Comparison of ENCODE assay signal across 12 mouse cellular contexts in genomic region chr14:73239857-73240256, GRCm38 (mm10). TPM values are rescaled to one million over a fixed set of nuclear protein-coding genes. Genes with fewer than 3 reads are reported as not detected.
A peak's percentile ranks its signal among the peaks of the same experiment; 100 is the strongest.
DNase-seq lines count a peak whose midpoint lies in the region; ATAC-seq lines count a peak whose summit lies in the region.
"Had no signal": no experiment of that assay in that cellular context is flagged by ENCODE, and none has a peak within 500 bp of the region (broad histone marks: within the 10 kb centered on the region; RNA-seq: fewer than 3 reads in every experiment).

No protein-coding gene starts in this region.

- H3K27ac ChIP-seq in hindbrain, embryonic 12.5 days, result no peak overlapping the region
- H3K27ac ChIP-seq in hindbrain, embryonic 11.5 days (ENCODE audit: low read depth, low read length), result no peak overlapping the region
- peak overlapping the region; percentile 94 for H3K27ac ChIP-seq in midbrain, embryonic 10.5 days (replicated peaks)
- no peak overlapping the region for H3K27ac ChIP-seq in midbrain, embryonic 15.5 days
- H3K27ac ChIP-seq in limb, embryonic 10.5 days, result peak overlapping the region; percentile 96

- 46% methylated on average over 3 of the region's 3 CpGs for WGBS in hindbrain, embryonic 12.5 days
- 57% methylated on average over 3 of the region's 3 CpGs for WGBS in hindbrain, embryonic 11.5 days
- WGBS in midbrain, embryonic 10.5 days, result 60% methylated on average over 3 of the region's 3 CpGs
- WGBS in midbrain, embryonic 15.5 days, result 53% methylated on average over 3 of the region's 3 CpGs
- 61% methylated on average over 3 of the region's 3 CpGs for WGBS in limb, embryonic 10.5 days

- no peaks in the 10 kb centered on the region for H3K27me3 ChIP-seq in hindbrain, embryonic 12.5 days
- H3K27me3 ChIP-seq in hindbrain, embryonic 11.5 days (ENCODE audit: control insufficient read depth, insufficient read depth, low read length), result no peaks in the 10 kb centered on the region
- H3K27me3 ChIP-seq in midbrain, embryonic 10.5 days (ENCODE audit: low read depth, poor library complexity, severe bottlenecking), result no peaks in the 10 kb centered on the region
- no peaks in the 10 kb centered on the region for H3K27me3 ChIP-seq in midbrain, embryonic 15.5 days (replicated peaks)
- no peaks in the 10 kb centered on the region for H3K27me3 ChIP-seq in limb, embryonic 10.5 days (ENCODE audit: low read depth, poor library complexity, severe bottlenecking)
- H3K27me3 ChIP-seq: liver, embryonic 15.5 days; Patski had no signal

- peaks cover 3% of the 10 kb centered on the region; the same call in 1 of the 2 replicates for H3K4me1 ChIP-seq in hindbrain, embryonic 12.5 days
- H3K4me1 ChIP-seq in hindbrain, embryonic 11.5 days (replicated peaks; ENCODE audit: control insufficient read depth, insufficient read depth, low read length), result no peaks in the 10 kb centered on the region
- H3K4me1 ChIP-seq in midbrain, embryonic 10.5 days, result peaks cover 20% of the 10 kb centered on the region
- peaks cover 14% of the 10 kb centered on the region; the same call in 1 of the 2 replicates for H3K4me1 ChIP-seq in midbrain, embryonic 15.5 days
- H3K4me1 ChIP-seq in limb, embryonic 10.5 days, result peaks cover 20% of the 10 kb centered on the region

- H3K9ac ChIP-seq in hindbrain, embryonic 12.5 days, result no peak overlapping the region
- H3K9ac ChIP-seq in hindbrain, embryonic 11.5 days (ENCODE audit: low read depth, low read length), result no peak overlapping the region
- H3K9ac ChIP-seq in midbrain, embryonic 15.5 days, result no peak overlapping the region

- DNase-seq in embryo, embryonic 10.5 days (ENCODE audit: low spot score), result peak; percentile 31
- no peak for DNase-seq in embryo, embryonic 10 days (ENCODE audit: low spot score)
- no peak for DNase-seq in hindbrain, embryonic 11.5 days (ENCODE audit: low spot score)
- DNase-seq in midbrain, embryonic 10.5 days (ENCODE audit: low spot score), result no peak
- no peak for DNase-seq in limb, embryonic 10.5 days (ENCODE audit: low spot score)
- DNase-seq in urinary bladder, adult 18-20 months (ENCODE audit: low spot score in 2 of 2), result no peak
- DNase-seq: cerebellum, adult 11 months; gastrocnemius, postnatal 25 days had no signal

- H3K4me3 ChIP-seq in hindbrain, embryonic 12.5 days, result no peak overlapping the region
- H3K4me3 ChIP-seq in hindbrain, embryonic 11.5 days (ENCODE audit: low read depth, low read length), result no peak overlapping the region; the same call in 1 of the 2 replicates
- H3K4me3 ChIP-seq in midbrain, embryonic 10.5 days, result peak overlapping the region; percentile 66
- H3K4me3 ChIP-seq in midbrain, embryonic 15.5 days, result no peak overlapping the region
- peak overlapping the region; percentile 66 for H3K4me3 ChIP-seq in limb, embryonic 10.5 days

- no peaks in the 10 kb centered on the region for H3K9me3 ChIP-seq in hindbrain, embryonic 12.5 days (replicated peaks)
- H3K9me3 ChIP-seq in hindbrain, embryonic 11.5 days (ENCODE audit: control insufficient read depth, low read length), result no peaks in the 10 kb centered on the region
- H3K9me3 ChIP-seq in midbrain, embryonic 10.5 days (replicated peaks), result no peaks in the 10 kb centered on the region
- no peaks in the 10 kb centered on the region for H3K9me3 ChIP-seq in midbrain, embryonic 15.5 days
- no peaks in the 10 kb centered on the region for H3K9me3 ChIP-seq in limb, embryonic 10.5 days (replicated peaks)
- H3K9me3 ChIP-seq: liver, embryonic 15.5 days had no signal

- H3K36me3 ChIP-seq in hindbrain, embryonic 12.5 days, result 0 out of 2 replicates have a peak, but pooled peaks cover 5% of the 10 kb centered on the region
- no peaks in the 10 kb centered on the region for H3K36me3 ChIP-seq in hindbrain, embryonic 11.5 days (ENCODE audit: control insufficient read depth, insufficient read depth, low read length)
- H3K36me3 ChIP-seq in midbrain, embryonic 10.5 days, result peaks cover 33% of the 10 kb centered on the region
- no peaks in the 10 kb centered on the region for H3K36me3 ChIP-seq in midbrain, embryonic 15.5 days (replicated peaks)
- peaks cover 19% of the 10 kb centered on the region for H3K36me3 ChIP-seq in limb, embryonic 10.5 days

- peak overlapping the region; percentile 50 for H3K4me2 ChIP-seq in hindbrain, embryonic 12.5 days (replicated peaks)
- H3K4me2 ChIP-seq in hindbrain, embryonic 11.5 days (replicated peaks; ENCODE audit: low read depth, low read length), result no peak overlapping the region
- H3K4me2 ChIP-seq in midbrain, embryonic 15.5 days, result no peak overlapping the region

- ATAC-seq in hindbrain, embryonic 12.5 days (ENCODE audit: low FRiP score), result no peak
- no peak for ATAC-seq in hindbrain, embryonic 11.5 days (ENCODE audit: low FRiP score)
- no peak for ATAC-seq in midbrain, embryonic 15.5 days (replicated peaks)
- ATAC-seq: Patski had no signal

RNA-seq across cellular contexts. Expression of gene Lpar6, which starts 2.2 kb away (rescaled TPM):
- polyA plus RNA-seq in hindbrain, embryonic 12.5 days (2016; fragmentation: Nextera tagmentation; extraction: Ambion mirVana), result 12.9 and 14.0 TPM in 2 replicates
- 15.6 and 19.3 TPM in 2 replicates for polyA plus RNA-seq in hindbrain, embryonic 11.5 days (2014; fragmentation: Nextera tagmentation; extraction: Ambion mirVana)
- 14.9 and 15.7 TPM in 2 replicates for polyA plus RNA-seq in midbrain, embryonic 10.5 days (2016; fragmentation: Nextera tagmentation; extraction: Ambion mirVana)
- 3.6 and 4.1 TPM in 2 replicates for polyA plus RNA-seq in midbrain, embryonic 15.5 days (2015; fragmentation: Nextera tagmentation; extraction: Ambion mirVana)
- polyA plus RNA-seq in limb, embryonic 10.5 days (2016; fragmentation: Nextera tagmentation; extraction: Ambion mirVana), result 18.9 and 20.0 TPM in 2 replicates

Comparison
In these comparisons a context has a peak if more than half of its experiments do, and no peak if none do; other contexts are left out.
1. H3K27ac ChIP-seq: peak in midbrain, embryonic 10.5 days (single experiment) and limb, embryonic 10.5 days (single experiment); none in hindbrain, embryonic 12.5 days (single experiment), hindbrain, embryonic 11.5 days (single experiment) and midbrain, embryonic 15.5 days (single experiment).
2. H3K4me3 ChIP-seq: peak in midbrain, embryonic 10.5 days (single experiment) and limb, embryonic 10.5 days (single experiment); none in hindbrain, embryonic 12.5 days (single experiment), hindbrain, embryonic 11.5 days (single experiment) and midbrain, embryonic 15.5 days (single experiment).